Mouse (Mus musculus) splenic B cell, adult 2 months (primary cell): Measurements from ENCODE around the gene Smpd4.

ENCODE experiments used
- DNase-seq: peaks from one replicate; pipeline ENCODE4 v3.0.0-alpha.2; 2011; ENCODE audit warnings: low read depth, low spot score
- H3K27me3 ChIP-seq: 2 replicates; pipeline ENCODE4 v1.6.1; 2012; ENCODE audit warnings: mild to moderate bottlenecking, low read length, moderate library complexity, mixed read lengths; ENCODE audit not compliant: control insufficient read depth, poor library complexity, insufficient read depth, severe bottlenecking
- H3K36me3 ChIP-seq: 2 replicates; pipeline ENCODE4 v1.6.1; 2012; ENCODE audit warnings: mild to moderate bottlenecking, low read length, moderate library complexity, mixed read lengths; ENCODE audit not compliant: control insufficient read depth, poor library complexity, insufficient read depth, severe bottlenecking

Gene Smpd4

GRCm38 (mm10) chr16:17625488-17626268, 6.5 kb downstream of the Smpd4 start:
- peaks cover 6% of the 10 kb centered on the region for H3K36me3 ChIP-seq
- peak; percentile 46 for DNase-seq
- no peaks in the 10 kb centered on the region for H3K27me3 ChIP-seq

- no peak for DNase-seq
- Histone ChIP-seq H3K27me3 (no peaks in the 10 kb centered on the region), H3K36me3 (peaks cover 6% of the 10 kb centered on the region)
Observed at GRCm38 (mm10) chr16:17626269-17626555, 7.1 kb downstream of the Smpd4 start.

- H3K27me3 ChIP-seq = no peaks in the 10 kb centered on the region
- H3K36me3 ChIP-seq = peaks cover 10% of the 10 kb centered on the region
- no peak for DNase-seq
Observed at GRCm38 (mm10) chr16:17632580-17632979, 13.4 kb downstream of the Smpd4 start.

- DNase-seq = no peak
- peaks cover 11% of the 10 kb centered on the region for H3K36me3 ChIP-seq
- H3K27me3 ChIP-seq = no peaks in the 10 kb centered on the region
Observed at GRCm38 (mm10) chr16:17633481-17634181, 14.5 kb downstream of the Smpd4 start.

- Histone ChIP-seq H3K36me3 (peaks cover 14% of the 10 kb centered on the region), H3K27me3 (no peaks in the 10 kb centered on the region)
- no peak for DNase-seq
Observed at GRCm38 (mm10) chr16:17636904-17637303, 17.8 kb downstream of the Smpd4 start.

- Histone ChIP-seq H3K27me3 (no peaks in the 10 kb centered on the region), H3K36me3 (peaks cover 10% of the 10 kb centered on the region)
- DNase-seq = no peak
Observed at GRCm38 (mm10) chr16:17637610-17638009, 18.5 kb downstream of the Smpd4 start.

- no peak for DNase-seq
- H3K27me3 ChIP-seq = no peaks in the 10 kb centered on the region; the same call in 1 of the 2 replicates
- H3K36me3 ChIP-seq = peaks cover 10% of the 10 kb centered on the region
Observed at GRCm38 (mm10) chr16:17638036-17638628, 19.0 kb downstream of the Smpd4 start.

- DNase-seq = no peak
- H3K27me3 ChIP-seq = no peaks in the 10 kb centered on the region; the same call in 1 of the 2 replicates
- peaks cover 10% of the 10 kb centered on the region for H3K36me3 ChIP-seq
Observed at GRCm38 (mm10) chr16:17639081-17639480, 19.9 kb downstream of the Smpd4 start.

- H3K36me3 ChIP-seq = peaks cover 10% of the 10 kb centered on the region
- no peak for DNase-seq
- H3K27me3 ChIP-seq = no peaks in the 10 kb centered on the region; the same call in 1 of the 2 replicates
Observed at GRCm38 (mm10) chr16:17639951-17640350, 20.8 kb downstream of the Smpd4 start.

GRCm38 (mm10) chr16:17640706-17641105, 21.6 kb downstream of the Smpd4 start:
- Histone ChIP-seq H3K36me3 (peaks cover 10% of the 10 kb centered on the region), H3K27me3 (no peaks in the 10 kb centered on the region; the same call in 1 of the 2 replicates)
- no peak for DNase-seq

GRCm38 (mm10) chr16:17641301-17641700, 22.1 kb downstream of the Smpd4 start:
- no peak for DNase-seq
- Histone ChIP-seq H3K36me3 (peaks cover 10% of the 10 kb centered on the region), H3K27me3 (no peaks in the 10 kb centered on the region; the same call in 1 of the 2 replicates)

- Histone ChIP-seq H3K27me3 (no peaks in the 10 kb centered on the region; the same call in 1 of the 2 replicates), H3K36me3 (peaks cover 10% of the 10 kb centered on the region)
- DNase-seq = no peak
Observed at GRCm38 (mm10) chr16:17642311-17642710, 23.2 kb downstream of the Smpd4 start.

GRCm38 (mm10) chr16:17643437-17643990, 24.4 kb downstream of the Smpd4 start:
- H3K36me3 ChIP-seq = peaks cover 8% of the 10 kb centered on the region
- DNase-seq = no peak

GRCm38 (mm10) chr16:17646310-17647114, 27.4 kb downstream of the Smpd4 start, which contains the start of gene Ccdc74a:
Gene Ccdc74a (plus strand): TSS chr16:17646470.
- Histone ChIP-seq H3K36me3 (peaks cover under 1% of the 10 kb centered on the region), H3K27me3 (no peaks in the 10 kb centered on the region; the same call in 1 of the 2 replicates)
- peak; percentile 76 for DNase-seq

More at GRCm38 (mm10) chr16:17643437-17643990, 24.4 kb downstream of the Smpd4 start:
- H3K27me3 ChIP-seq = no peaks in the 10 kb centered on the region; the same call in 1 of the 2 replicates
